Mouse (Mus musculus) lung, embryonic 15.5 days (tissue): Measurements from ENCODE around the gene Fem1a. TPM values are rescaled to one million over a fixed set of nuclear protein-coding genes. Genes with fewer than 3 reads are reported as not detected.

Experiments
- ATAC-seq: fragments of 200-750 bp; cut with Nextera tagmentation; 2 replicates; pipeline ENCODE4 v1.8.0; 2017; ENCODE audit warnings: moderate number of reproducible peaks, borderline replicate concordance; ENCODE audit not compliant: low FRiP score, low TSS enrichment; ENCODE audit errors: extremely low read depth
- H3K27ac ChIP-seq: fragments of 300-500 bp; sonication (generic); 2 replicates; pipeline ENCODE4 v1.5.1; 2015; ENCODE audit warnings: moderate library complexity, mild to moderate bottlenecking, inconsistent platforms
- H3K27me3 ChIP-seq: fragments of 300-500 bp; sonication (generic); 2 replicates; pipeline ENCODE4 v1.6.1; 2015; ENCODE audit warnings: inconsistent platforms
- H3K36me3 ChIP-seq: fragments of 300-500 bp; sonication (generic); 2 replicates; pipeline ENCODE4 v1.6.1; 2015; ENCODE audit warnings: inconsistent platforms
- H3K4me1 ChIP-seq: fragments of 300-500 bp; sonication (generic); 2 replicates; pipeline ENCODE4 v1.6.1; 2015; ENCODE audit warnings: inconsistent platforms
- H3K4me2 ChIP-seq: fragments of 300-500 bp; sonication (generic); 2 replicates; pipeline ENCODE4 v1.6.1; 2015; ENCODE audit warnings: inconsistent platforms, mild to moderate bottlenecking, moderate library complexity
- H3K4me3 ChIP-seq: fragments of 300-500 bp; sonication (generic); 2 replicates; pipeline ENCODE4 v1.5.1; 2015; ENCODE audit warnings: mild to moderate bottlenecking, inconsistent platforms
- H3K9ac ChIP-seq: fragments of 300-500 bp; sonication (generic); 2 replicates; pipeline ENCODE4 v1.6.1; 2015; ENCODE audit warnings: inconsistent platforms
- H3K9me3 ChIP-seq: fragments of 300-500 bp; sonication (generic); 2 replicates; pipeline ENCODE4 v1.6.1; 2016; ENCODE audit warnings: inconsistent platforms
- WGBS: fragments of 180-500 bp; shearing (Covaris S2); methylation state at CpG from one replicate; pipeline ENCODE4 v1.1.7; 2015; 5-methylcytosine and 5-hydroxymethylcytosine counted together
- microRNA counts: library from miRNA; unstranded; fragments of <30 nt; microRNA quantifications from one replicate; lab custom pipeline; 2016
- microRNA-seq: library from miRNA; unstranded; fragments of <30 nt; microRNA quantifications from one replicate; pipeline ENCODE4, GENCODE M21; 2016
- polyA plus RNA-seq: library from polyadenylated mRNA; unstranded; fragments of >200 nt; fragmentation: Nextera tagmentation; extraction: Ambion mirVana; gene quantifications from 2 replicates; pipeline ENCODE4 v1.2.1, GENCODE M21; 2015

Gene Fem1a
- polyA plus RNA-seq, 1 experiment from 2014 or later: 13.3 TPM

DNA sequence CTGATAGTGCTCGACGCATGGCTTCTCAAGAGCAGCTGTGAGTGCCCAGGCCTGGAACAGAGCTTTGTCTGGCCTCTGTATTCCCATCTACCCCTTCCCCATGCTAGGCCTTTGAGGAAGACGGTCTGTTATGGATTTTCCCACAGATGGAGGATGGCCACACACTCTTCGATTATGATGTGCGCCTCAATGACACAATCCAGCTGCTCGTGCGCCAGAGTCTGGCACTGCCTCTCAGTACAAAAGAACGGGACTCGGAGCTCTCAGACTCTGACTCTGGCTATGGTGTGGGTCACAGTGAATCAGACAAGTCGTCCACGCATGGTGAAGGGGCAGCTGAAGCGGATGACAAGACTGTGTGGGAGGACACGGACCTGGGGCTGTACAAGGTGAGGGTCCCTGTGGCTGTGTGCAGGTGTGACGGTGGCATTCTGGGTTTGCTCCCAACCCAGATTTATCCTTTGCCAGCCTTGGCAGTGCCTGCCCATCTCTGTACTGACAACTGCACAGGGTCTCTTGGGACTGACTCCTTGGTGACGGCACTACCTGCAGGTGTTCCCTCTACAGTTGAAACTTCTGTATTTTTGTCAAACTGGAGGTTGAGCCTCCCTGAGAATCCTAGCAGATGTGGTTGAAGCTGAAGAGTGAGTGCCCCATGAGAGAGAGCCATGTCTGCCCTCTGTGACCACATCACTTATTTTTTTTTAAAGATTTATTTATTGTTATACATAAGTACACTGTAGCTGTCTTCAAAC lies 52.8 kb downstream of the Fem1a start:
- Histone ChIP-seq H3K9me3 (no peaks in the 10 kb centered on the region), H3K27ac (peak overlapping the region; percentile 46)
- ATAC-seq: no peak

More for the DNA sequence above, 52.8 kb downstream of the Fem1a start:
- whole genome bisulfite sequencing: 73% methylated on average over 15 of the region's 15 CpGs
- peaks cover 70% of the 10 kb centered on the region for H3K36me3 ChIP-seq
- no peak overlapping the region for H3K4me2 ChIP-seq
- H3K9ac ChIP-seq: no peak overlapping the region
- H3K27me3 ChIP-seq: no peaks in the 10 kb centered on the region
- peaks cover 44% of the 10 kb centered on the region for H3K4me1 ChIP-seq
- no peak overlapping the region for H3K4me3 ChIP-seq

MicroRNAs within 50 kb of the gene (microRNA counts, 519-probe panel; counts per million panel counts)
- microRNA mmu-miR-7b (lab: Ali Mortazavi, UCI): 2,635 counts per million, percentile 63 among the panel's probes with 10 or more counts

Small RNA genes lying within 50 kb of the gene (microRNA-seq; reads per million reads assigned to microRNA genes)
- 33.9 reads per million, percentile 41 among the genes with 10 or more reads in this experiment for gene Mir7b

Other genes starting within 250 kb of the Fem1a start
- gene Sh3gl1, start 220.2 kb upstream of the Fem1a start, polyA plus RNA-seq: 169 and 174 TPM in 2 replicates
- 31.4 and 32.4 TPM in 2 replicates for gene Chaf1a, start 216.4 kb upstream of the Fem1a start, polyA plus RNA-seq
- 37.5 and 41.3 TPM in 2 replicates for gene Ubxn6, start 181.8 kb upstream of the Fem1a start, polyA plus RNA-seq
- gene Hdgfl2, start 177.2 kb upstream of the Fem1a start, polyA plus RNA-seq: 111 and 119 TPM in 2 replicates
- 0.10 and 0.19 TPM in 2 replicates for gene Plin4, start 147.0 kb upstream of the Fem1a start, polyA plus RNA-seq
- 0.95 and 1.2 TPM in 2 replicates for gene Plin5, start 139.2 kb upstream of the Fem1a start, polyA plus RNA-seq
- 0.55 TPM in 2 replicates for gene Lrg1, start 134.8 kb upstream of the Fem1a start, polyA plus RNA-seq
- gene Sema6b, start 116.5 kb upstream of the Fem1a start, polyA plus RNA-seq: 2.1 TPM in 2 replicates
- 15.3 and 18.3 TPM in 2 replicates for gene Tnfaip8l1, start 94.3 kb upstream of the Fem1a start, polyA plus RNA-seq
- gene Mydgf, start 72.9 kb upstream of the Fem1a start, polyA plus RNA-seq: 103 TPM in 2 replicates
- gene Dpp9, start 37.9 kb upstream of the Fem1a start, polyA plus RNA-seq: 37.1 and 37.6 TPM in 2 replicates
- gene Ticam1, start 20.0 kb downstream of the Fem1a start, polyA plus RNA-seq: 4.2 and 4.6 TPM in 2 replicates
- gene Plin3, start 36.1 kb downstream of the Fem1a start, polyA plus RNA-seq: 82.4 and 82.5 TPM in 2 replicates
- not detected in 2 replicates for gene Arrdc5, start 43.5 kb downstream of the Fem1a start, polyA plus RNA-seq
- gene Uhrf1, start 46.5 kb downstream of the Fem1a start, polyA plus RNA-seq: 148 and 150 TPM in 2 replicates
- gene Kdm4b, start 69.3 kb downstream of the Fem1a start, polyA plus RNA-seq: 33.4 and 33.7 TPM in 2 replicates
- gene Ptprs, start 219.7 kb downstream of the Fem1a start, polyA plus RNA-seq: 73.4 and 77.9 TPM in 2 replicates